Mouse (Mus musculus): ENCODE measurements around the gene Ano2. TPM values are rescaled to one million over a fixed set of nuclear protein-coding genes. Genes with fewer than 3 reads are reported as not detected.

The Ano2 gene
- polyA plus RNA-seq, 1 experiment from 2014 or later, result 0.27 TPM

DNA sequence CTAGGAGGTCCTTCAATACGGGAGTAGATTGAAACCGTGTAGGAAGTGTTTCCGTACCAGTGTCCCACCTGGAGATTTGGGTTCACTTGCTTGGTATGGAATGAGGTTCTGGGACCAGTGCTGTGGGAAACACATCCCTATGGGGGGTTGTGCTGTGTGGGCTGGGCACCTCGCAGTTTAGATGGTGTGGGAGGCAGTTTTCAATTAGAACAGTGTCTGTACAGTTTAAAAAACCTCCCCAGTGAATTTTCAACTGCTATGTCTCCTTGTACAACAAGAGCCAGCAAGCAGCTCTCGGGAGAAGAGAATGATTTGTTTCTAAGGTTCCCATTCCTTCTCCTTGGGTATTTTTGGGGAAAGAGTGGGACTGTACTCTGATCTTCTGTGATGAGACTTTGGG, 86.1 kb downstream of the Ano2 start:
- ATAC-seq (ENCODE audit: low FRiP score, low TSS enrichment), result no peak
- no peaks in the 10 kb centered on the region for H3K36me3 ChIP-seq (ENCODE audit: control insufficient read depth, insufficient read depth, low read length)
- no peak overlapping the region for H3K27ac ChIP-seq (ENCODE audit: low read depth, low read length)
- no peaks in the 10 kb centered on the region for H3K27me3 ChIP-seq (ENCODE audit: control insufficient read depth, insufficient read depth, low read length)
- H3K4me1 ChIP-seq (ENCODE audit: control insufficient read depth, insufficient read depth, low read length), result no peaks in the 10 kb centered on the region
- no peak overlapping the region for H3K4me3 ChIP-seq (ENCODE audit: low read length)
- 77% methylated on average over 5 of the region's 5 CpGs for WGBS
- no peak overlapping the region for H3K4me2 ChIP-seq (replicated peaks; ENCODE audit: low read depth, low read length)
- no peaks in the 10 kb centered on the region for H3K9me3 ChIP-seq (ENCODE audit: control insufficient read depth, low read length)
- H3K9ac ChIP-seq (ENCODE audit: low read depth, low read length), result no peak overlapping the region

DNA sequence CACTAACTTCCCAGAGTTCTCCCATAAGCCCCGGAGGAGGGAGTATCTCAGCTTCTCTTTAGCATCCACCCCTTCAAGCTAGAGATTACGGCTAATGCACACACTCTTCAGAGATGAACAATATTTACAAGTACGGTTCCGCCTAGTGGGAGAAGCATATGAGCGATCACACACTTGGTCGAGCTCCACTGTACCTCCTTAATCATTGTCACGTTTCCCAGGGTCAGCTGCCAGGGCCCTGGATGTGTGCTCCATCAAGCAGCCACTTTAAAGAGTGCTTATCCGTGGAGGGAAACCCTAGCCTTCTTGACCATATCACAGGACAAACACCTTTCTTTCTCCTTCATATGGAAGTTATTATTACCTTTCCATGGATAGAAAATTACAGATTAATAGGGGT, 112.7 kb downstream of the Ano2 start:
- ATAC-seq (ENCODE audit: low FRiP score, low TSS enrichment), result 0 out of 2 replicates have a peak, but pooled peaks have one; percentile 30
- Histone ChIP-seq H3K27ac (ENCODE audit: low read depth, low read length) (no peak overlapping the region), H3K27me3 (ENCODE audit: control insufficient read depth, insufficient read depth, low read length) (no peaks in the 10 kb centered on the region), H3K4me2 (replicated peaks; ENCODE audit: low read depth, low read length) (no peak overlapping the region), H3K9ac (ENCODE audit: low read depth, low read length) (no peak overlapping the region), H3K4me1 (ENCODE audit: control insufficient read depth, insufficient read depth, low read length) (no peaks in the 10 kb centered on the region), H3K9me3 (ENCODE audit: control insufficient read depth, low read length) (no peaks in the 10 kb centered on the region), H3K36me3 (ENCODE audit: control insufficient read depth, insufficient read depth, low read length) (no peaks in the 10 kb centered on the region), H3K4me3 (ENCODE audit: low read length) (no peak overlapping the region)
- 27% methylated on average over 8 of the region's 8 CpGs for WGBS

DNA sequence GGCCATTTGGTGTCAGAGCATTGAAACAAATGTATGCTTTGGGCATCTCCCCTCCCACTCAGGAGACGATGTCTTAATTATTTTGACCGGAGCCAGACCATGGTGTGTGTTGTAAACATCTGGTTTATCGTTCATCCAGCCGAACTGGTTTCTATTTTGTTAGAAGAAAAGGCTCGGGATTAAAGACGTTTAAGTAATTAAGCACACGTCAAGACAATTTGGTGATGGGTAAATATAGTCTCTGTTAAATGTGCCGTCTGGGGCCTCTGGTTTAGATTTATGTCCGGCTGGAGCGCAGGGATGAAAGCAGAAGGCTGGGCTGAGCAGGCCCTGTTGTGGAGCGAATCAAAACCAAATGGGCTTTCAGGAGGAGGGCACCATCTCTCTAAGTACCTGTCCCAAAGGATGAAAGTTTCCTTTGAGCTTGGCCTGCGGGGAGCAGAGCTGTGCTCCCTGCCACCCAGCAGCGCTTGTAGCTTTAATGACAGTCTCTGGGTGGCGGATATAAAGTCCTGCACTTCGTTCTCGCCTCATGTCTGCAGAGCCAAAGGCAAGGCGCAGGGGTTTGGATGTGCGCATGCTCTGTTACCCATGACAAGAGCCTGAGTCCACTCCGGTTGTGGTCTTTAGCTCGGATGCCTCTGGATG, 113.3 kb downstream of the Ano2 start:
- Histone ChIP-seq H3K27me3 (ENCODE audit: control insufficient read depth, insufficient read depth, low read length) (no peaks in the 10 kb centered on the region), H3K36me3 (ENCODE audit: control insufficient read depth, insufficient read depth, low read length) (no peaks in the 10 kb centered on the region), H3K4me3 (ENCODE audit: low read length) (peak overlapping the region; percentile 10), H3K27ac (ENCODE audit: low read depth, low read length) (no peak overlapping the region), H3K9me3 (ENCODE audit: control insufficient read depth, low read length) (no peaks in the 10 kb centered on the region), H3K4me2 (replicated peaks; ENCODE audit: low read depth, low read length) (peak overlapping the region; percentile 33), H3K4me1 (ENCODE audit: control insufficient read depth, insufficient read depth, low read length) (no peaks in the 10 kb centered on the region), H3K9ac (ENCODE audit: low read depth, low read length) (no peak overlapping the region)
- ATAC-seq (ENCODE audit: low FRiP score, low TSS enrichment), result 0 out of 2 replicates have a peak, but pooled peaks have one; percentile 59
- 11% methylated on average over 20 of the region's 20 CpGs for WGBS

DNA sequence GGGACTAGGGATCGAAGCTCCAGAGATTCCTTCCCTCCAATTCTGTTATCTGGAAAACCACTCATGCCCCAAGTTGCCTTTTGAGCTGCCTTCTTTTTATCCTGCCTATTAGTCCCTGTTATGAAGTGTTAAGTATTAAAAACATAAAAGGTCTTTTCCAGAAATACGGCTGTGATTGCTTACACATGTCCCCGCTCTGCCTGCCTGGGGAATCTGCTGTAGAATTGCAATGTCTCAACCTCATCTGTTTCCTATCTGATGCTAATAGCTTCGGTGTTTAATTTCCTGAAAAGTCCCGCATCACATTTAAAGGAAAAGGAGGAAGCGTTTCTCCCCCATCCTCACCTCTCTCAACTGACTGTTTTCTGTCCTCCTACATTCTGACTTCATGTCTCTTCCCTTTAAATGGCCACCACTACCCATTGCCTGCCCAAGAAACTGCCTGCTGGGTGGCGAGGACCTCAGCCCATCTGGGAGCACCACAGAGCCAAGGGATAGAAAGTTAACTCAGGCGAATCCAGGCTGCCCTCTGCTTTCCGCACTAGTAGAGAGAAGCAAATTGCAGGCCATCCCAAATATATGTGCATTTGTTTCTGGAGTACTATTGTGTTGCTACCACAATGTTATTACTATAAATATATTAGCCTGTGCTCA, 118.9 kb downstream of the Ano2 start:
- Histone ChIP-seq H3K9me3 (ENCODE audit: control insufficient read depth, low read length) (no peaks in the 10 kb centered on the region), H3K36me3 (ENCODE audit: control insufficient read depth, insufficient read depth, low read length) (no peaks in the 10 kb centered on the region), H3K4me3 (ENCODE audit: low read length) (no peak overlapping the region), H3K4me2 (replicated peaks; ENCODE audit: low read depth, low read length) (no peak overlapping the region), H3K9ac (ENCODE audit: low read depth, low read length) (no peak overlapping the region), H3K4me1 (ENCODE audit: control insufficient read depth, insufficient read depth, low read length) (no peaks in the 10 kb centered on the region), H3K27ac (ENCODE audit: low read depth, low read length) (no peak overlapping the region), H3K27me3 (ENCODE audit: control insufficient read depth, insufficient read depth, low read length) (no peaks in the 10 kb centered on the region)
- no peak for ATAC-seq (ENCODE audit: low FRiP score, low TSS enrichment)
- WGBS, result 66% methylated on average over 9 of the region's 9 CpGs

DNA sequence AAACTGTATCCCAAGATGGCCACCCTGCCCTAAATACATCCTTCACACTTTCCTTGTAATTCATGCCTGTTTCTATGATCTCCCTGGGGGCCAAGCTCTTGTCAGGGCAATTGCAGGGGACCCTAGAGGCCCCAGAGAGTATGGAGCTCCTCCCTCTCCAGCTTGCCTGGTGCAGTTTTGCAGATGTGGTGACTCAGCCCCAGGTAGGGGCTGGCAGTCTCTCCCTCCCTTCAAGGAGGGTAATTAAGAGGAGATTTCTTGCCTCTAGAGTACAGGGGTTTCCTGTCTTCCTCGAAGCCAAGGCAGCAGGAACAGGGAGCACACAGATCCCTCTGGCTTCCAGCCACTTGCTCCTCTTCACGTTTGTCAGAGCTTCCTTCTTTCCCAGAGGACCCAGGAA, 121.2 kb downstream of the Ano2 start:
- H3K9me3 ChIP-seq (ENCODE audit: control insufficient read depth, low read length), result no peaks in the 10 kb centered on the region

DNA sequence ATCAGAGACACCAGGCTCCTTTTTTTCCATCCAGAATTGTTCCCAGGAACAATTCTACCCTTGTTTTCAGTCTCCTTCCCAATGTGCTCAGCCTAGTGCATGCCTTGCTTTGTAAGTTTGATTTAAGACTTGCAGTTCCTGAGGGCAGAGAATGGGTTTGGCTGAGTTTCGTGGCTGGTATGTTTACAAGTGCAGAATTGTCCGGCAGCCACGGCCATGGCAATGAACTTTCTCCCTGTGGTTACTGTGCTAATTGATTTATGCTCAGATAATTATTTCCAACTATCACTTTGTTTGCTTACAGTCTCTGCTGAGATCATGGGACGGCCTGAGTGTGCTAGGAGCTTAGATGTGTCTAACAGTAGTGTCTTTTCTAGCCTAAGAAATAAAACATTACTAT, 147.9 kb downstream of the Ano2 start:
- no peaks in the 10 kb centered on the region for H3K36me3 ChIP-seq (ENCODE audit: control insufficient read depth, insufficient read depth, low read length)
- ATAC-seq (ENCODE audit: low FRiP score, low TSS enrichment), result 0 out of 2 replicates have a peak, but pooled peaks have one; percentile 49

More for the DNA sequence above, 121.2 kb downstream of the Ano2 start:
- Histone ChIP-seq H3K4me3 (ENCODE audit: low read length) (no peak overlapping the region), H3K27me3 (ENCODE audit: control insufficient read depth, insufficient read depth, low read length) (no peaks in the 10 kb centered on the region), H3K4me1 (ENCODE audit: control insufficient read depth, insufficient read depth, low read length) (no peaks in the 10 kb centered on the region), H3K36me3 (ENCODE audit: control insufficient read depth, insufficient read depth, low read length) (no peaks in the 10 kb centered on the region), H3K27ac (ENCODE audit: low read depth, low read length) (no peak overlapping the region), H3K4me2 (replicated peaks; ENCODE audit: low read depth, low read length) (no peak overlapping the region), H3K9ac (ENCODE audit: low read depth, low read length) (no peak overlapping the region)
- no peak for ATAC-seq (ENCODE audit: low FRiP score, low TSS enrichment)
- 19% methylated on average over 2 of the region's 2 CpGs for WGBS

DNA sequence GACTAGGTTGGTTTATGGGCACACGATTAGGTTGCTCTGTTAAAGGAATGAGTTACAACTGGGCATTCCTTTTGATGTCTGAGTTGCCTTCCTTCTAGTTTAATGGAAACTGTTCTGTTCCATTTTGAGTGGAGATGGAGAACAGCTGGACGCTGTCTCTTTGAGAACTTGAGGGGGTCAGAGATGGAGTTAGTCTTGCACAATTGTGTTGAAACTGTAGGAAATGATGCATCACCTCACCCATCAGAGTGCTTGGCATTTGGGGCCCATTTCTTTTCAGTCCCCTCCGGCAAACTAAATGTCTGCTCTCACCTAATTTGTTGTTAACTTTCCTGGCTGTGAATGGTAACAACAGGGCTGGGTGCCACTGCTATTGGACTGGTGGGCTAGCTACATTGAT, 151.1 kb downstream of the Ano2 start:
- no peak overlapping the region for H3K4me3 ChIP-seq (ENCODE audit: low read length)
- no peaks in the 10 kb centered on the region for H3K36me3 ChIP-seq (ENCODE audit: control insufficient read depth, insufficient read depth, low read length)
- H3K4me2 ChIP-seq (replicated peaks; ENCODE audit: low read depth, low read length), result no peak overlapping the region
- H3K27ac ChIP-seq (ENCODE audit: low read depth, low read length), result no peak overlapping the region
- no peaks in the 10 kb centered on the region for H3K27me3 ChIP-seq (ENCODE audit: control insufficient read depth, insufficient read depth, low read length)
- H3K4me1 ChIP-seq (ENCODE audit: control insufficient read depth, insufficient read depth, low read length), result no peaks in the 10 kb centered on the region
- 41% methylated on average over 3 of the region's 3 CpGs for WGBS
- no peak for ATAC-seq (ENCODE audit: low FRiP score, low TSS enrichment)
- 0 out of 2 replicates have a peak, but pooled peaks cover 2% of the 10 kb centered on the region for H3K9me3 ChIP-seq (ENCODE audit: control insufficient read depth, low read length)
- H3K9ac ChIP-seq (ENCODE audit: low read depth, low read length), result no peak overlapping the region

More for the DNA sequence above, 147.9 kb downstream of the Ano2 start:
- Histone ChIP-seq H3K27ac (ENCODE audit: low read depth, low read length) (no peak overlapping the region), H3K4me2 (replicated peaks; ENCODE audit: low read depth, low read length) (no peak overlapping the region), H3K27me3 (ENCODE audit: control insufficient read depth, insufficient read depth, low read length) (no peaks in the 10 kb centered on the region), H3K4me3 (ENCODE audit: low read length) (no peak overlapping the region), H3K4me1 (ENCODE audit: control insufficient read depth, insufficient read depth, low read length) (no peaks in the 10 kb centered on the region), H3K9ac (ENCODE audit: low read depth, low read length) (no peak overlapping the region), H3K9me3 (ENCODE audit: control insufficient read depth, low read length) (no peaks in the 10 kb centered on the region)
- WGBS, result 18% methylated on average over 4 of the region's 4 CpGs

DNA sequence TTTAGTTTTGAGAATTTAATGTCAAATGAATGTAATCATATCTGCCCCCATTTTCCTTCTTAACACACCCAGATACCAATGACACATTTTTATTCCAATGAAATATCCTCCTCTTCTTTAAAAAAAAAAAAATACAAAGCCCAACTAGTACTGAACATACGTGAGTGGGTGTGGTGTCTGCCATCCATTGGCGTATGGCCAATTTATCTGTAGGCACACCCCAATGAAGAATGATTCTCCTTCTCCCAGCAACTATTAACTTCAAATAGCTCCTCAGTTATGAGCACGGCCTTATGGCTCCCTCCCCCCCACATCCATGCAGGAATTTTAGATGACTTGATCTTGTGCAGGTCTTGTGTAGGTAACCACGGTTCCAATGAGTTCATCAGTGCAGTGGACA, 161.0 kb downstream of the Ano2 start:
- no peaks in the 10 kb centered on the region for H3K27me3 ChIP-seq (ENCODE audit: control insufficient read depth, insufficient read depth, low read length)
- 85% methylated on average over 4 of the region's 4 CpGs for WGBS
- no peak overlapping the region for H3K4me2 ChIP-seq (replicated peaks; ENCODE audit: low read depth, low read length)
- no peaks in the 10 kb centered on the region for H3K36me3 ChIP-seq (ENCODE audit: control insufficient read depth, insufficient read depth, low read length)
- ATAC-seq (ENCODE audit: low FRiP score, low TSS enrichment), result no peak
- H3K9me3 ChIP-seq (ENCODE audit: control insufficient read depth, low read length), result no peaks in the 10 kb centered on the region
- no peaks in the 10 kb centered on the region for H3K4me1 ChIP-seq (ENCODE audit: control insufficient read depth, insufficient read depth, low read length)
- H3K4me3 ChIP-seq (ENCODE audit: low read length), result no peak overlapping the region
- H3K27ac ChIP-seq (ENCODE audit: low read depth, low read length), result no peak overlapping the region
- no peak overlapping the region for H3K9ac ChIP-seq (ENCODE audit: low read depth, low read length)

DNA sequence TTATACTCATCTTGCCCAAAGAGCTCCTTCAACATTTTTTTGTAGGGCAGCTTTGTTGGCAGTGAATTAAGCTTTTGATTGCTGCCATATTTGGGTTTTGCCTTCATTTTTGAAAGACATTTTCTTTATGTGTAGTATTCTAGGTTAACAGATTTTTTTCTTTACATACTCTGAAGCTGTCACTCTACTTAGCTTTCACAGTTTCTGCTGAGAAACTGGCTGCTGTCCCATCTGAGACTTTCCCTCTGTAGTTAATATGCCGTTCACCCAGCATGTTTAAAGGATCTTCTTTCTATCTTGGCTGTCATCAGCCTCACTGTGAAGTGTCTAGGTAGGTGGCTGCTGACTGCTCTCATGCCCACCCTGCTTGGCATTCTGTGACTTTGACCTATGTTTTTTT, 168.1 kb downstream of the Ano2 start:
- Histone ChIP-seq H3K4me2 (replicated peaks; ENCODE audit: low read depth, low read length) (no peak overlapping the region), H3K4me1 (ENCODE audit: control insufficient read depth, insufficient read depth, low read length) (no peaks in the 10 kb centered on the region), H3K9ac (ENCODE audit: low read depth, low read length) (no peak overlapping the region), H3K9me3 (ENCODE audit: control insufficient read depth, low read length) (no peaks in the 10 kb centered on the region), H3K27ac (ENCODE audit: low read depth, low read length) (no peak overlapping the region), H3K4me3 (ENCODE audit: low read length) (no peak overlapping the region), H3K27me3 (ENCODE audit: control insufficient read depth, insufficient read depth, low read length) (no peaks in the 10 kb centered on the region), H3K36me3 (ENCODE audit: control insufficient read depth, insufficient read depth, low read length) (no peaks in the 10 kb centered on the region)
- no peak for ATAC-seq (ENCODE audit: low FRiP score, low TSS enrichment)
- WGBS, result 71% methylated on average over 1 of the region's 1 CpGs
